Mouse (Mus musculus): ENCODE data around the gene Ankrd33b.

GRCm38 (mm10) chr15:31269558-31269957 lies 98.0 kb downstream of the Ankrd33b start:
- TF ChIP-seq USF1 (IDR thresholded peaks at IDR 0.05; ENCODE audit: low read depth) (no peak), CTCF (IDR thresholded peaks at IDR 0.05; ENCODE audit: control insufficient read depth, insufficient read depth, insufficient read length) (no peak)
